Mouse (Mus musculus) forelimb bud, embryonic 11.5 days (tissue): ENCODE data around the gene Zfp780b.
"Not testable (repeated sequence)": the region's sequence is repeated elsewhere in the genome, so short reads cannot be mapped to it uniquely, and the experiment has no call there.

Experiments used
- DNase-seq: peaks from one replicate; pipeline ENCODE4 v3.0.0-alpha.2; 2012; ENCODE audit warnings: low read depth, low spot score

Zfp780b gene

DNA sequence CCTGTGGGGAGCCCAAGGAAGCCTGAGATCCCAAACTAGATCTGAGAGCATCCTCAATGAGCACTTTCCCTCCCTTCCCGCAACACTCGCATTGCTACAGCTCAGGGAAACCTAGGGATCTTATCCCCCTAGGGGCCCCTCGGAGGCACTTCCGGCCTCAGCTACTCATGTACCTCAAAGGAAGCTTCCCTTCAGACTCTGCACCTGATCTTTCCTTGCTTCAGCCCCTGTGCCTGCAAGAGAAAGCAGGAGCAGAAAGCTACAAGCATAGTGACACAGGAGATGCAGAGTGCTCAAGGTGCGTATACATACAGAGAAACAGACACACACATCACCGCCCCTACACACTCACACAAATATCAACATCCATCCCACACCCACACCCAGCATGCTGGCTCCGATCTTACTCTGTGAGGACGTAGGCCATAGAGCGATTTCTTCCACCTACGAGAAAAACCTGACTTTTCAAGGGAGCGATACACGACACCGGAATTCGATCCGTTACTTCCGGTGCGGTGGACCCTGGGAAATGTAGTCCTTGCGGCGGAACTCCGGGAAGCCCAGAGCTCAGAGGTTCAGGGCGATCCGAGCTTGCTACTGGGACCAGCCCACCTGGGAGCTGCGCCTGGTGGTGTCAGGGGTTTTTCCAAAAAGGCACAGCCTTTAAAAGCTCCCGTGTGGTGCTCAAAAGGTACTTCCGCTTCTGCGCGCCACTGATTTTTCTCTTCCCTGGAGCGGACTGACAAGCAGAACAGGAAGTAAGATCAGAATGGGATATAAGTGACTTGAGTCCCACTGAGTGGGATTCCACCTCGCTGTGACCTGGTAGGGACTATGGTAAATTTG is at the start of gene Zfp780b:
Gene Zfp780b (minus strand): TSS at position 489 of the 846 bp plus-strand sequence.
- DNase-seq: peak; percentile 84

DNA sequence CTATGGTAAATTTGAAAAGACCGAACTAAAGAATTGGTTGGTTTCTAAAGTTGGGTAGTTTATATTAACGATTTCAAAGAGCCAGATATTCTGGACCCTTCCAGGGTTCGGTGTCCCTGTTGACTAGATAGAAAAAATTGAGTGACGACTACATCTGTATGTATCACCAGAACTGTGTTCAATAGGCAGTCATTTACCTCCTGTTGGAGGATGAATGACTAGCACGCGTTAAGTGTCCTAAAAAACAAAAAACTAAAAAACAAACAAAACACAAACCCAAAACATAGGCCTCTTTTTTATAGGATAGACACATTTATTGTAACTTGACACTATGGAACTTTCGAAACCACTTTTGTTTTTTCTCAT is 35.5 kb upstream of the Zfp780b start:
- DNase-seq: no peak

DNA sequence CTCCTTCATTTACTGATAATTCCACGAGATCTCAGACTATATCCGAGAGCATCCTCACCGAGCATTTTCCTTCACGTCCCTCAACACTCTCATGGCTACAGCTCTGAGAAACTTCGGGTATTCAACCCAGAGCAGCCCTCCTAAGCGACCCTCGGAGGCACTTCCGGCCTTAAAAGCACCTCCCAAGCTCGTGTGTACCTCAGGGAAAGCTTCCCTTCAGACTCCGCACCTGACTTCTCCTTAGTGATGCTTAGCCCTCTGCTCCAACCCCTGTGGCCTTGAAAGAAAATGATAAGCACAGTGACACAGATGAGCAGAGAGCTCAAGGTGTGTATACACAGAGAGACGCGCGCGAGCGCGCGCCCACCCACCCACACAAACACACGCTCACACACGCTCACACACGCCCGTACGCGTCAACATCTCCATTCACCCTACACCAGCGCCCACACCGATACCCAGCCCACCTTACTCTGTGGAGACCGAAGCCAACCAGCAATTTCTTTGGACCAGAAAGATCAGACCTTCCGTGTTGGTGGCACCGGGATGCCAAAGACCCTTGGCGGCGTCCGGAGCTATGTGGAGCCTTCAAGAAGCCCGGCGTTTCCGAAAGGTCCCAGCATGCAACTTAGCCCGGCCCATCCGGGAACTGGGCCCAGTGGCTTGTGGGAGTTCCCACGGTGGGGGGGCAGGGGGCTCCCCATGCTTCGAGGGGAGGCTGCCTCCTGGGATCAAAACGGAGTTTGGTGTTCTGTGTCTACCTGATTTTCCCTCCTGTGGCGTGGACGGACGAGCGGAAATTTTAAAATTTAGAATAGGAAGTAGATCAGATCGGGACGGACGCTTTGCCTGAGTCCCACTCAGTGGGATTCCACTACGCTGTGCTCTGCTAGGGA is 34.8 kb upstream of the Zfp780b start, which contains the start of gene Zfp850:
Gene Zfp850 (minus strand): TSS at position 567 of the 896 bp plus-strand sequence.
- peak; percentile 71 for DNase-seq

DNA sequence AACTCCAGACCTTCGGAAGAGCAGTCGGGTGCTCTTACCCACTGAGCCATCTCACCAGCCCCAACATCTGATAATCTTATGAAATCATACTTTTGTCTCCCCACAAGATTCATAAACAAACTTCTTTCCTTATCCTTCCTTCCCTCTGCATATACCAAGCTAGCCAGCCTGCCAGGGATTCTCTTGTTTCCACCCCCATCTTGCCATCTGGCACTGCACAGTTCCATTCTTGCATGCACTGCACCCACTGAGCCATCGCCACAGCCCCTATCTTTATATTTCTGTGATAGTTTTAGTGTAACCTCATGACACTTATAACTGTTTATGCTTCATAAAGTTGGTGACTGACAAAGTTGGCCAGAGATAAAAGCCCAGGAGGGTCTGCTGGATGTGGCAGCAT is 31.3 kb upstream of the Zfp780b start:
- DNase-seq: no peak

DNA sequence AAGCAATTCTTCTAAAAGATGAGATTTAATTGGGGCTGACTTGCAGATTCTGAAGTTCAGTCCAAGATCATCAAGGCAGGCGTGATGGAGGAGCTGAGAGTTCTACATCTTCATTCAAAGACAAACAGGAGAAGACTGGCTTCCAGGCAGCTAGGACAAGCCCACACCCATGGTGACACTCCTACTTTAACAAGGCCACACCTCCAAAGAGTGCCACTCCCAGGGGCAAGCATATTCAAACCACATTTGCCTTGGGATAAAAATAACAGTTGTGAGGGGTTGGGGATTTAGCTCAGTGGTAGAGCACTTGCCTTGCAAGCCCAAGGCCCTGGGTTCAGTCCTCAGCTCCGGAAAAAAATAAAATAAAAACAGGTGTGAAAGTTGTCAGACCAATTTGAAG is 3.2 kb upstream of the Zfp780b start:
- DNase-seq: no peak

DNA sequence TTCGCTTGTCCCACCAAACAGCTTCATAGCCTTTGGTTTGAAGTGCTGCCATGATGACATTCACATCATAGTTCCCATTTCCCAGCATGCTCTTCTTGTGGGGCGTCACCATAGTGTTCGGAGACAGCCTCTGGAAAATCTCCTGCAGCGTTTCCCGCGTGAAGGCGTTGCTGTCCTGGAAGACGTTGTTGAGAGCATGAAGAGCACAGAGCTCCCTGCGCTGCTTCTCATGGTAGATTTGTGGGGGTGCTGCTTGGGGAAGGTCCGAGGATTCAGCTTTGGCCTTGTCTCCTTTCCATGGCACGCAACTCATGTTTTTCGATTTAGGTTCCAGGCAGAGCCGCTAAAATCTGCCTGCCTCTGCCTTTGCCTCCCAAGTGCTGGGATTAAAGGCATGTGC is 29.5 kb downstream of the Zfp780b start:
- not testable (repeated sequence) for DNase-seq

DNA sequence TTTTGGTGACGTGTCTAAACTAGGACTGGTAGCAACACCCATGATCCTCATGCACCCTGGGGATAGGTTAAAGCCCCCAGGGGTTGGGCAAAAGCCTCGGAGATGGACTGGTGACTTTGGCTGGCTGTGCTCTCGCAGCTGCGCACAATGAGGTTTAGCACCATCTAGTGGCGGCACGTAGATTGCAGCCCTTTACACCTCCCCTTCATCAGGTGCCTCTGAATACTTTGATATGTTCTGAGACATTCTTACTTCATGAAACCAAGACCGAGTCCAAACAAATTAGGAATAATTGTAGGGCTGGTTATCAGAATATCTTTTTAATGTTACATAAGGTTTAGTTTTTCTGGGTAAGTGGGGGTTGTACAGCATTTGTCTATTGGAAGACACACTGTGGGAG is 37.1 kb downstream of the Zfp780b start:
- DNase-seq: not testable (repeated sequence)

DNA sequence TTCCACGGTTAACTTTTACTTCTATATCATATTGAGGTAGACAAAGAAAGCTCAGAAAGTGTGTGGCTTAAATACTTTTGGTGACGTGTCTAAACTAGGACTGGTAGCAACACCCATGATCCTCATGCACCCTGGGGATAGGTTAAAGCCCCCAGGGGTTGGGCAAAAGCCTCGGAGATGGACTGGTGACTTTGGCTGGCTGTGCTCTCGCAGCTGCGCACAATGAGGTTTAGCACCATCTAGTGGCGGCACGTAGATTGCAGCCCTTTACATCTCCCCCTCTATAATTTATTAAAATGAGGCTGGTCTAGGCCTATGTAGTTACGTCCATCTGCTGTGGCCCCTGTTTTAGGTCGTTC is 45.2 kb downstream of the Zfp780b start:
- DNase-seq: not testable (repeated sequence)

DNA sequence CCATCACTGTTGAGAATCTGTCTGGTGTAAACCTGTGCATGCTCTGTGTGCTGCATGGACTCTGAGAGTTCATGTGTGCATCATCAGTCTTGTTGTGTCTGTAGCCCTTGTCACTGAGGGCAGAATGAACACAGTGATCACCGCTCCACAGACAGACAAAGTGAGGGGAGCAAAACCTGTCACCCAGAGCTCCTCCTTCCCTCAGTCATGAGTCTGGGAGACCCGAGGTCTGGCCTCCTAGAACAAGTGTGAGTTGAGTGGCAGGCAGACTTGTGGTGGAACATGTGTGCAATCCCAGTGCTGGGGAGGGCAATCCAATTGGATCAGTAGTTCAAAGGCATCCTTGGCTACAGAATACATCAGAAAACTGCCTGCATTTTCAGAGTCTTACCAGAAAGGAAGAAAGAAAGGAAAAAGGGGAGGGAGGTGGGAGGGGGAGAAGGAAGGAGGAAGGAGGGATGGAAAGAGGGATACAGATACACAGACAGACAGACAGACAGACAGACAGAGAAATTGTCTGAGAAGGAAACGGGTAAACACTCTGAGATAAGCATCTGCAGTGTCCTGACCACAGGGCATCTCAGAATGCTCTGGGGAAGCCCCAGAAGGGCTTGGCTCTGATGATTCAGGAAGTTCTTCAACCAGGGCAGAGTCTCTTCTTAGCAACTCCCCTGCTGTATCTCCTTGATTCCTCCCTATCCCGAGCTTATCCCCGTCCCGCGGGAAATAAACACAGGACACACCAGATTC is 45.7 kb downstream of the Zfp780b start:
- DNase-seq: no peak

DNA sequence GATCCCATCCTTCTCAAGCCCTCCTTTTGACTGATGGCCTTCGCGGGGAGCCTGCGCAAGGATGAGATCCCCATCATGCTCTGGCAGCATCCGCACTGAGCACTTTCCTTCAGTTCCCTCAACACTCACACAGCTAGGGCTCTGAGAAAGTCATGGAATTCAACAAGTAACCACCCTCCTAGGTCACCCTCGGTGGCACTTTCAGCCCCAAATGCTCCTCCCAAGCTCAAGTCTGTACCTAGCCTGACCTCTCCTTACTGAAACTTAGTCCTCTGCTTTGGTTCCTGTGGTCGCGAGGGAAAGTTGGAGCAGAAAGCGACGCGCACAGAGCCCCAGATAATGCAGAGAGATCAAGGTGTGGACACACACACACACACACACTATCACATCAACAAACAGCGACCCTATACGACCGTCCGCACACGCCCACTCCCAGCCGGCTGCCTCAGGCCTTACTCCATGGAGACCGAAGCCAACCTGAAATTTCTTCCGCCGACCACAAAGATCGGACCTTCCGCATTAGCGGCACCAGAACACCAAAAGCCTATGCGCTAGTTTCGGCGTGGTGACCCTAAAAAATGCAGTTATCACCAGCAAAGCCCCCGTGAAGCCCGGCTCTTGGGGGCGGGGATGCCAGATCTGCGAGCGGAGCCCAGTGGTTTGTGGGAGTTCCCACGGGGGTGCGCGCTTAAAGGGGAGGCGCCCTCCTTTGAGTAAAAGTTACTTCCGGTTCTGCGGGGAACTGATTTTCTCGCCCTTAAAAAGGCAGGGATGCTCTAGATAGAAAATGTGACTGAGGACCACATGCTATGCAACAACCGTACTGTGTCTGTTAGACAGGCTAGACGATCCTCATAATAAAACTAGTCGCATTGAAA is 49.9 kb downstream of the Zfp780b start, which contains the start of gene Zfp974:
Gene Zfp974 (minus strand): TSS at position 643 of the 878 bp plus-strand sequence.
- DNase-seq: peak; percentile 64

DNA sequence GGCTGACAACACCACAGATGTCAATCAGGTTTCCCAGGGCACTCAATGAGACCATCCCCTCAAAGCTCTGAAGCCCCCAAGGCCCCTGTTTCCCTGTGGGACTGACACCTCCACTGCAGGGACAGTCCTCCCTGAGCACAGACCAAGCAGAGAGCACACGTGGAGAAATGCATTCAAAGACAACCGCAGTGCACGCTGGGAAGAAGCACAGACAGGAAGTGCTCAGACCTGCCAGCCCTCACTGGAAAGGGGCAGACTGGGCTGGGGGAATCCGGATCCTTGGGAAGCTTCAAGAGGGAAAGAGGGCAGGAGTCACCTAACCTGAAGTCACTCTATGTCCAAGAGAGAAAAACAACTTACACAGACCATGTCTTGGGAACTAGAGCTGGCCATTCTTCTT is 51.9 kb downstream of the Zfp780b start:
- not testable (repeated sequence) for DNase-seq

DNA sequence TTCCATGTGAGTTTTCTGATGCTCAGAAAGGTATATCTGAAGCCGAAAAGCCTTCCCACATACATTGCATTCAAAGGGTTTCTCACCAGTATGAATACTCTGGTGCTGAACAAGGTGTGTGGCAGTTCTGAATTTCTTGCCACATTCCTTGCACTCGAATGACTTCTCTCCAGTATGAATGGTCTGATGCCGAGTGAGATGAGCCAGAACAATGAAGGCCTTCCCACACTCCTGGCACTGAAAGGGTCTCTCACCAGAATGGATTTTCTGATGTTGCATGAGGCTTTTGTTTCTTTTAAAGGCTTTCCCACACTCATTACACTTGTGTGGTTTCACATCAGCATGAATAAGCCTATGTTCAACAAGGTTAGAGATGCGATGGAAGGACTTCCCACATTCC is 68.0 kb downstream of the Zfp780b start:
- DNase-seq: not testable (repeated sequence)
